Comparison of ENCODE assay signal across 8 mouse cellular contexts in the genomic region with DNA sequence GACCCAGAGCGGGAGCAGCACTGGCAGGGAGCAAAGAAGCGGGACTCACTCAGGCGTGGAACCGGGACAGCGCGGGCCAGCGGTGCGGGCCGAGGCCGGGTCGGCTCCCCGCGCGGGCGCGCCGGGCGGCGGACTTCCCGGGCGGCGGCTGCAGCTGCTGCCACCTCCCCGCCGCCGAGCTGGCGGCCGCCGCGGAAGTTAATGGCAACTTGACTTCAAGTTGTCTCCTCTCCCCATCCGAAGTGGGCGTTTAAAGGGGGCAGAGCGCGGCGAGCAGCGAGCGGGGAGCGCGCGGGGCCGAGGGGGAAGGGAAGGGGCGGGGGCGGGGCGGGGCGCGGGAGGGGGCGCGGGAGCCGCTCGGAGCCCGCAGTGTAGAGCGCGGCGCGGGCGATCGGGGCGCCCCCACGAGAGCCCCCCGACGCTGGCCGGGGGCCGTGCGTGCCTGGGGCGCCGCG. TPM values are rescaled to one million over a fixed set of nuclear protein-coding genes. Genes with fewer than 3 reads are reported as not detected.
DNase-seq lines count a peak whose midpoint lies in the region; ATAC-seq and TF ChIP-seq lines count a peak whose summit lies in the region.

No protein-coding gene starts in this region.

- peak overlapping the region; percentile 84 for H3K9ac ChIP-seq in forebrain, embryonic 16.5 days (replicated peaks; ENCODE audit: low read depth, low read length)
- H3K9ac ChIP-seq in kidney, embryonic 16.5 days (replicated peaks; ENCODE audit: low read length): peak overlapping the region; percentile 65

- ATAC-seq in Patski: peak; percentile 6
- peak; percentile 79 for ATAC-seq in forebrain, embryonic 16.5 days
- ATAC-seq in kidney, embryonic 16.5 days (ENCODE audit: low FRiP score, low TSS enrichment): peak; percentile 77; the same call in 1 of the 2 replicates

- DNase-seq in gastrocnemius, adult 2 months: peak; percentile 55
- DNase-seq in gastrocnemius, adult 8-10 months (ENCODE audit: low spot score in 2 of 2): no peak
- DNase-seq in Patski (ENCODE audit: low read depth, low spot score): no peak
- peak; percentile 41 to 50 for DNase-seq in lung, postnatal 4 days
- peak; percentile 48 for DNase-seq in right cerebral cortex, postnatal 25 days
- DNase-seq in layer of hippocampus, adult 9-11 months: no peak

- peak overlapping the region; percentile 87 for H3K4me3 ChIP-seq in gastrocnemius, adult 2 months
- H3K4me3 ChIP-seq in forebrain, embryonic 16.5 days (replicated peaks; ENCODE audit: low read length): peak overlapping the region; percentile 80
- peak overlapping the region; percentile 69 for H3K4me3 ChIP-seq in kidney, embryonic 16.5 days (ENCODE audit: low read length)

- POLR2A ChIA-PET in Patski (lab: Charles Lee): no interaction called here

- H3K9me3 ChIP-seq in forebrain, embryonic 16.5 days (ENCODE audit: control insufficient read depth, low read length): no peaks in the 10 kb centered on the region
- no peaks in the 10 kb centered on the region for H3K9me3 ChIP-seq in kidney, embryonic 16.5 days (ENCODE audit: low read length)

- in situ Hi-C loops in Patski (cut with MboI; ENCODE audit: low pct_unique_long_range_greater_than_20kb): no loop called here

- H3K27ac ChIP-seq in gastrocnemius, adult 2 months: no peak overlapping the region; the same call in 1 of the 2 replicates
- no peak overlapping the region for H3K27ac ChIP-seq in forebrain, embryonic 16.5 days (ENCODE audit: low read length)
- H3K27ac ChIP-seq in kidney, embryonic 16.5 days (ENCODE audit: low read length): no peak overlapping the region

- peaks cover 57% of the 10 kb centered on the region for H3K27me3 ChIP-seq in Patski
- H3K27me3 ChIP-seq in forebrain, embryonic 16.5 days (replicated peaks; ENCODE audit: control insufficient read depth, insufficient read depth, low read length): peaks cover 15% of the 10 kb centered on the region; the same call in 1 of the 2 replicates
- peaks cover 77% of the 10 kb centered on the region for H3K27me3 ChIP-seq in kidney, embryonic 16.5 days (ENCODE audit: insufficient read depth, low read length)

- H3K4me1 ChIP-seq in forebrain, embryonic 16.5 days (replicated peaks; ENCODE audit: control insufficient read depth, insufficient read depth, low read length): peaks cover 16% of the 10 kb centered on the region
- peaks cover 20% of the 10 kb centered on the region for H3K4me1 ChIP-seq in kidney, embryonic 16.5 days (ENCODE audit: insufficient read depth, low read length)

- no peaks in the 10 kb centered on the region for H3K36me3 ChIP-seq in forebrain, embryonic 16.5 days (ENCODE audit: control insufficient read depth, insufficient read depth)
- H3K36me3 ChIP-seq in kidney, embryonic 16.5 days (ENCODE audit: insufficient read depth, low read length): no peaks in the 10 kb centered on the region

- intact Hi-C loops in gastrocnemius, adult 2 months (cut with DNase I): no loop called here

- under 1% methylated on average over 40 of the region's 66 CpGs for WGBS in forebrain, embryonic 16.5 days
- WGBS in kidney, embryonic 16.5 days: under 1% methylated on average over 44 of the region's 66 CpGs

- TF ChIP-seq CTCF in gastrocnemius, adult 2 months (IDR thresholded peaks at IDR 0.05): no peak
- no peak for TF ChIP-seq CTCF in Patski (IDR thresholded peaks at IDR 0.05)

- peak overlapping the region; percentile 77 for H3K4me2 ChIP-seq in forebrain, embryonic 16.5 days (ENCODE audit: low read length)
- peak overlapping the region; percentile 99 for H3K4me2 ChIP-seq in kidney, embryonic 16.5 days (replicated peaks; ENCODE audit: low read depth, low read length)

- CTCF ChIA-PET in Patski (lab: Charles Lee): no interaction called here

RNA-seq across cellular contexts. Expression of a gene that starts 0.6 kb away (rescaled TPM):
- 10 to 100 TPM; 68.6 to 72.7 TPM for total RNA-seq in gastrocnemius, adult 2 months (2021)
- 100 to 1,000 TPM in 1 of 4 experiments, 10 to 100 TPM in 3; 69.8 to 101 (median 87.3) TPM for total RNA-seq in gastrocnemius, adult 8-10 months (2022)
- polyA plus RNA-seq in Patski (2021): 0.03 TPM
- 43.2 and 50.9 TPM in 2 replicates for polyA plus RNA-seq in forebrain, embryonic 16.5 days (2015; fragmentation: Nextera tagmentation; extraction: Ambion mirVana)
- polyA plus RNA-seq in kidney, embryonic 16.5 days (2015; fragmentation: Nextera tagmentation; extraction: Ambion mirVana): 6.7 and 7.5 TPM in 2 replicates

Comparison
In these comparisons a context has a peak if more than half of its experiments do, and no peak if none do; other contexts are left out.
1. DNase-seq: peak in gastrocnemius, adult 2 months (single experiment), lung, postnatal 4 days (2 of 2) and right cerebral cortex, postnatal 25 days (single experiment); none in gastrocnemius, adult 8-10 months (0 of 2), Patski (single experiment) and layer of hippocampus, adult 9-11 months (single experiment).
2. ATAC-seq: peak in every context shown above with its lines; median percentile 79 in forebrain, embryonic 16.5 days; 77 in kidney, embryonic 16.5 days; 6 in Patski.
3. Peak in every context shown above with its lines, with median percentiles within 50 percentile points of each other: H3K4me3 ChIP-seq.